Mouse (Mus musculus): Measurements from ENCODE around the gene Gm49322. TPM values are rescaled to one million over a fixed set of nuclear protein-coding genes. Genes with fewer than 3 reads are reported as not detected.

Gm49322 gene
- polyA plus RNA-seq, 1 experiment from 2014 or later: 1.7 TPM

GRCm38 (mm10) chr10:80604001-80604509 is 1.8 kb upstream of the Gm49322 start:
- Histone ChIP-seq H3K27ac (replicated peaks) (peak overlapping the region; percentile 87), H3K9me3 (no peaks in the 10 kb centered on the region), H3K4me2 (peak overlapping the region; percentile 94), H3K4me3 (peak overlapping the region; percentile 87), H3K4me1 (peaks cover 30% of the 10 kb centered on the region), H3K36me3 (peaks cover 33% of the 10 kb centered on the region), H3K27me3 (replicated peaks) (no peaks in the 10 kb centered on the region), H3K9ac (peak overlapping the region; percentile 89)
- 84% methylated on average over 7 of the region's 7 CpGs for WGBS
- no peak for ATAC-seq (ENCODE audit: extremely low read depth, insufficient number of reproducible peaks, low FRiP score, low TSS enrichment)

- Histone ChIP-seq H3K4me3 (no peak overlapping the region), H3K27me3 (replicated peaks) (no peaks in the 10 kb centered on the region), H3K36me3 (peaks cover 41% of the 10 kb centered on the region), H3K9me3 (no peaks in the 10 kb centered on the region), H3K27ac (replicated peaks) (no peak overlapping the region), H3K9ac (peak overlapping the region; percentile 40; the same call in 1 of the 2 replicates), H3K4me1 (peaks cover 30% of the 10 kb centered on the region), H3K4me2 (0 out of 2 replicates have a peak overlapping the region, but pooled peaks have one; percentile 94)
- ATAC-seq (ENCODE audit: extremely low read depth, insufficient number of reproducible peaks, low FRiP score, low TSS enrichment): no peak
- WGBS: 81% methylated on average over 2 of the region's 2 CpGs
Observed at GRCm38 (mm10) chr10:80604988-80605387, 833 bp upstream of the Gm49322 start.

GRCm38 (mm10) chr10:80606306-80606705 is 485 bp downstream of the Gm49322 start:
- 89% methylated on average over 23 of the region's 23 CpGs for WGBS
- no peak for ATAC-seq (ENCODE audit: extremely low read depth, insufficient number of reproducible peaks, low FRiP score, low TSS enrichment)
- Histone ChIP-seq H3K36me3 (peaks cover 51% of the 10 kb centered on the region), H3K4me2 (no peak overlapping the region), H3K27me3 (replicated peaks) (no peaks in the 10 kb centered on the region), H3K4me3 (no peak overlapping the region), H3K4me1 (peaks cover 34% of the 10 kb centered on the region), H3K9me3 (no peaks in the 10 kb centered on the region), H3K27ac (replicated peaks) (no peak overlapping the region), H3K9ac (no peak overlapping the region)

GRCm38 (mm10) chr10:80606737-80607350 is 1.0 kb downstream of the Gm49322 start:
- 94% methylated on average over 34 of the region's 34 CpGs for WGBS
- no peak for ATAC-seq (ENCODE audit: extremely low read depth, insufficient number of reproducible peaks, low FRiP score, low TSS enrichment)
- H3K4me1 ChIP-seq: peaks cover 34% of the 10 kb centered on the region

GRCm38 (mm10) chr10:80608435-80608834 is 2.6 kb downstream of the Gm49322 start:
- WGBS: 92% methylated on average over 3 of the region's 3 CpGs
- Histone ChIP-seq H3K9ac (no peak overlapping the region), H3K4me1 (peaks cover 24% of the 10 kb centered on the region), H3K27ac (replicated peaks) (no peak overlapping the region), H3K27me3 (replicated peaks) (no peaks in the 10 kb centered on the region), H3K36me3 (peaks cover 72% of the 10 kb centered on the region), H3K9me3 (no peaks in the 10 kb centered on the region), H3K4me2 (no peak overlapping the region), H3K4me3 (no peak overlapping the region)
- no peak for ATAC-seq (ENCODE audit: extremely low read depth, insufficient number of reproducible peaks, low FRiP score, low TSS enrichment)

More at GRCm38 (mm10) chr10:80606737-80607350, 1.0 kb downstream of the Gm49322 start:
- Histone ChIP-seq H3K9me3 (no peaks in the 10 kb centered on the region), H3K9ac (no peak overlapping the region), H3K27me3 (replicated peaks) (no peaks in the 10 kb centered on the region), H3K4me2 (no peak overlapping the region), H3K4me3 (no peak overlapping the region), H3K27ac (replicated peaks) (no peak overlapping the region), H3K36me3 (peaks cover 56% of the 10 kb centered on the region)

GRCm38 (mm10) chr10:80609269-80609924 is 3.6 kb downstream of the Gm49322 start:
- WGBS: 89% methylated on average over 10 of the region's 10 CpGs
- ATAC-seq (ENCODE audit: extremely low read depth, insufficient number of reproducible peaks, low FRiP score, low TSS enrichment): no peak
- H3K9me3 ChIP-seq: no peaks in the 10 kb centered on the region
- no peak overlapping the region for H3K4me2 ChIP-seq
- no peak overlapping the region for H3K9ac ChIP-seq
- H3K27me3 ChIP-seq (replicated peaks): no peaks in the 10 kb centered on the region
- H3K4me1 ChIP-seq: peaks cover 14% of the 10 kb centered on the region
- H3K36me3 ChIP-seq: peaks cover 82% of the 10 kb centered on the region
- H3K27ac ChIP-seq (replicated peaks): no peak overlapping the region
- H3K4me3 ChIP-seq: no peak overlapping the region

GRCm38 (mm10) chr10:80610116-80610785 is 4.4 kb downstream of the Gm49322 start:
- ATAC-seq (ENCODE audit: extremely low read depth, insufficient number of reproducible peaks, low FRiP score, low TSS enrichment): no peak
- peaks cover 90% of the 10 kb centered on the region for H3K36me3 ChIP-seq
- H3K27ac ChIP-seq (replicated peaks): no peak overlapping the region
- 87% methylated on average over 9 of the region's 9 CpGs for WGBS
- H3K4me2 ChIP-seq: no peak overlapping the region
- H3K9me3 ChIP-seq: no peaks in the 10 kb centered on the region
- no peak overlapping the region for H3K4me3 ChIP-seq
- H3K27me3 ChIP-seq (replicated peaks): no peaks in the 10 kb centered on the region
- no peak overlapping the region for H3K9ac ChIP-seq
- H3K4me1 ChIP-seq: peaks cover 5% of the 10 kb centered on the region; the same call in 1 of the 2 replicates

- WGBS: 60% methylated on average over 4 of the region's 4 CpGs
- H3K4me2 ChIP-seq: no peak overlapping the region
- no peak overlapping the region for H3K4me3 ChIP-seq
- H3K27ac ChIP-seq (replicated peaks): no peak overlapping the region
- peaks cover 95% of the 10 kb centered on the region for H3K36me3 ChIP-seq
- no peaks in the 10 kb centered on the region for H3K9me3 ChIP-seq
- no peaks in the 10 kb centered on the region for H3K27me3 ChIP-seq (replicated peaks)
- no peak for ATAC-seq (ENCODE audit: extremely low read depth, insufficient number of reproducible peaks, low FRiP score, low TSS enrichment)
- H3K9ac ChIP-seq: no peak overlapping the region
- peaks cover 5% of the 10 kb centered on the region; the same call in 1 of the 2 replicates for H3K4me1 ChIP-seq
Observed at GRCm38 (mm10) chr10:80611024-80611423, 5.2 kb downstream of the Gm49322 start.

GRCm38 (mm10) chr10:80611905-80612304 is 6.1 kb downstream of the Gm49322 start:
- no peaks in the 10 kb centered on the region for H3K9me3 ChIP-seq
- 94% methylated on average over 3 of the region's 3 CpGs for WGBS
- ATAC-seq (ENCODE audit: extremely low read depth, insufficient number of reproducible peaks, low FRiP score, low TSS enrichment): no peak
- peaks cover 91% of the 10 kb centered on the region for H3K36me3 ChIP-seq
- H3K27ac ChIP-seq (replicated peaks): no peak overlapping the region
- H3K9ac ChIP-seq: no peak overlapping the region
- H3K4me1 ChIP-seq: peaks cover 5% of the 10 kb centered on the region; the same call in 1 of the 2 replicates
- H3K4me3 ChIP-seq: no peak overlapping the region
- no peak overlapping the region for H3K4me2 ChIP-seq
- no peaks in the 10 kb centered on the region for H3K27me3 ChIP-seq (replicated peaks)

- no peak overlapping the region for H3K27ac ChIP-seq (replicated peaks)
- peaks cover 71% of the 10 kb centered on the region for H3K36me3 ChIP-seq
- ATAC-seq (ENCODE audit: extremely low read depth, insufficient number of reproducible peaks, low FRiP score, low TSS enrichment): no peak
- no peak overlapping the region for H3K9ac ChIP-seq
- H3K27me3 ChIP-seq (replicated peaks): no peaks in the 10 kb centered on the region
- H3K4me1 ChIP-seq: peaks cover 11% of the 10 kb centered on the region
- no peaks in the 10 kb centered on the region for H3K9me3 ChIP-seq
- 77% methylated on average over 3 of the region's 3 CpGs for WGBS
- no peak overlapping the region for H3K4me3 ChIP-seq
- H3K4me2 ChIP-seq: no peak overlapping the region
Observed at GRCm38 (mm10) chr10:80613821-80614220, 8.0 kb downstream of the Gm49322 start.

- Histone ChIP-seq H3K9ac (no peak overlapping the region), H3K27ac (replicated peaks) (no peak overlapping the region), H3K36me3 (peaks cover 66% of the 10 kb centered on the region), H3K4me2 (no peak overlapping the region), H3K4me3 (no peak overlapping the region), H3K9me3 (no peaks in the 10 kb centered on the region), H3K27me3 (replicated peaks) (no peaks in the 10 kb centered on the region), H3K4me1 (peaks cover 11% of the 10 kb centered on the region)
- 85% methylated on average over 6 of the region's 6 CpGs for WGBS
- no peak for ATAC-seq (ENCODE audit: extremely low read depth, insufficient number of reproducible peaks, low FRiP score, low TSS enrichment)
Observed at GRCm38 (mm10) chr10:80614351-80614750, 8.5 kb downstream of the Gm49322 start.

All from heart, embryonic 13.5 days (tissue).